Mouse (Mus musculus): ENCODE data around the gene Aldob. TPM values are rescaled to one million over a fixed set of nuclear protein-coding genes. Genes with fewer than 3 reads are reported as not detected.
"Not testable (repeated sequence)": the region's sequence is repeated elsewhere in the genome, so short reads cannot be mapped to it uniquely, and the experiment has no call there.

Aldob gene
- polyA plus RNA-seq, 1 experiment from 2014 or later = 3.0 TPM

- H3K4me3 ChIP-seq (ENCODE audit: low read depth, low read length) = no peak overlapping the region
- no peak overlapping the region for H3K27ac ChIP-seq (replicated peaks)
- no peaks in the 10 kb centered on the region for H3K27me3 ChIP-seq (ENCODE audit: control insufficient read depth, insufficient read depth, low read length)
- H3K9ac ChIP-seq (ENCODE audit: low read length) = no peak overlapping the region
- 93% methylated on average over 4 of the region's 4 CpGs for WGBS
- no peaks in the 10 kb centered on the region for H3K4me1 ChIP-seq (replicated peaks; ENCODE audit: control insufficient read depth, insufficient read depth)
- peaks cover 7% of the 10 kb centered on the region; the same call in 1 of the 2 replicates for H3K36me3 ChIP-seq (ENCODE audit: control insufficient read depth, insufficient read depth, low read length)
- ATAC-seq (ENCODE audit: low FRiP score, low TSS enrichment) (no peak), DNase-seq (ENCODE audit: low spot score) (no peak)
- no peak overlapping the region for H3K4me2 ChIP-seq (replicated peaks; ENCODE audit: low read depth)
- H3K9me3 ChIP-seq (ENCODE audit: control insufficient read depth, low read length) = no peaks in the 10 kb centered on the region
- TF ChIP-seq CTCF (IDR thresholded peaks at IDR 0.05; ENCODE audit: low read depth) (no peak), EP300 (optimal IDR thresholded peaks at IDR 0.05) (no peak)
Observed at GRCm38 (mm10) chr4:49512636-49513035, 36.7 kb downstream of the Aldob start.

GRCm38 (mm10) chr4:49510236-49510835 lies 39.0 kb downstream of the Aldob start:
- not testable (repeated sequence) for H3K36me3 ChIP-seq (ENCODE audit: control insufficient read depth, insufficient read depth, low read length); H3K9ac ChIP-seq (ENCODE audit: low read length); H3K4me2 ChIP-seq (replicated peaks; ENCODE audit: low read depth); H3K27ac ChIP-seq (replicated peaks); H3K4me1 ChIP-seq (replicated peaks; ENCODE audit: control insufficient read depth, insufficient read depth); DNase-seq (ENCODE audit: low spot score); H3K9me3 ChIP-seq (ENCODE audit: control insufficient read depth, low read length); H3K4me3 ChIP-seq (ENCODE audit: low read depth, low read length); H3K27me3 ChIP-seq (ENCODE audit: control insufficient read depth, insufficient read depth, low read length)
- 55% methylated on average over 1 of the region's 1 CpGs for WGBS
- 0 out of 2 replicates have a peak, but pooled peaks have one; percentile 14 for ATAC-seq (ENCODE audit: low FRiP score, low TSS enrichment)

GRCm38 (mm10) chr4:49509183-49509582 lies 40.2 kb downstream of the Aldob start:
- no peaks in the 10 kb centered on the region for H3K27me3 ChIP-seq (ENCODE audit: control insufficient read depth, insufficient read depth, low read length)
- H3K4me1 ChIP-seq (replicated peaks; ENCODE audit: control insufficient read depth, insufficient read depth) = no peaks in the 10 kb centered on the region
- peaks cover 7% of the 10 kb centered on the region; the same call in 1 of the 2 replicates for H3K36me3 ChIP-seq (ENCODE audit: control insufficient read depth, insufficient read depth, low read length)
- no peak overlapping the region for H3K27ac ChIP-seq (replicated peaks)
- no peak for DNase-seq (ENCODE audit: low spot score)
- TF ChIP-seq CTCF (IDR thresholded peaks at IDR 0.05; ENCODE audit: low read depth) (no peak), EP300 (optimal IDR thresholded peaks at IDR 0.05) (no peak)
- 62% methylated on average over 2 of the region's 2 CpGs for WGBS
- no peak overlapping the region for H3K9ac ChIP-seq (ENCODE audit: low read length)
- ATAC-seq (ENCODE audit: low FRiP score, low TSS enrichment) = peak; percentile 38; the same call in 1 of the 2 replicates
- no peak overlapping the region for H3K4me2 ChIP-seq (replicated peaks; ENCODE audit: low read depth)
- H3K4me3 ChIP-seq (ENCODE audit: low read depth, low read length) = no peak overlapping the region
- no peaks in the 10 kb centered on the region for H3K9me3 ChIP-seq (ENCODE audit: control insufficient read depth, low read length)

GRCm38 (mm10) chr4:49506386-49506785 lies 43.0 kb downstream of the Aldob start, which contains the start of gene Baat:
Baat (minus strand) TSS chr4:49506557.
- no peak for ATAC-seq (ENCODE audit: low FRiP score, low TSS enrichment)
- no peaks in the 10 kb centered on the region for H3K9me3 ChIP-seq (ENCODE audit: control insufficient read depth, low read length)
- DNase-seq (ENCODE audit: low spot score) = no peak
- H3K4me3 ChIP-seq (ENCODE audit: low read depth, low read length) = no peak within 1 kb of the TSS
- WGBS = 61% methylated on average over 3 of the region's 3 CpGs
- no peak within 1 kb of the TSS for H3K9ac ChIP-seq (ENCODE audit: low read length)
- no peaks in the 10 kb centered on the region for H3K4me1 ChIP-seq (replicated peaks; ENCODE audit: control insufficient read depth, insufficient read depth)
- H3K4me2 ChIP-seq (replicated peaks; ENCODE audit: low read depth) = no peak within 1 kb of the TSS
- H3K27ac ChIP-seq (replicated peaks) = no peak within 1 kb of the TSS
- no peaks in the 10 kb centered on the region for H3K27me3 ChIP-seq (ENCODE audit: control insufficient read depth, insufficient read depth, low read length)
- H3K36me3 ChIP-seq (ENCODE audit: control insufficient read depth, insufficient read depth, low read length) = no peaks in the 10 kb centered on the region
- TF ChIP-seq EP300 (optimal IDR thresholded peaks at IDR 0.05) (no peak), CTCF (IDR thresholded peaks at IDR 0.05; ENCODE audit: low read depth) (no peak)

GRCm38 (mm10) chr4:49503563-49503962 lies 45.8 kb downstream of the Aldob start:
- TF ChIP-seq CTCF (IDR thresholded peaks at IDR 0.05; ENCODE audit: low read depth) (no peak), EP300 (optimal IDR thresholded peaks at IDR 0.05) (no peak)
- DNase-seq (ENCODE audit: low spot score) = no peak

More at GRCm38 (mm10) chr4:49503563-49503962, 45.8 kb downstream of the Aldob start:
- no peak for ATAC-seq (ENCODE audit: low FRiP score, low TSS enrichment)
- Histone ChIP-seq H3K9ac (ENCODE audit: low read length) (no peak overlapping the region), H3K27me3 (ENCODE audit: control insufficient read depth, insufficient read depth, low read length) (no peaks in the 10 kb centered on the region), H3K4me2 (replicated peaks; ENCODE audit: low read depth) (no peak overlapping the region), H3K4me3 (ENCODE audit: low read depth, low read length) (no peak overlapping the region), H3K27ac (replicated peaks) (no peak overlapping the region), H3K36me3 (ENCODE audit: control insufficient read depth, insufficient read depth, low read length) (no peaks in the 10 kb centered on the region), H3K9me3 (ENCODE audit: control insufficient read depth, low read length) (no peaks in the 10 kb centered on the region), H3K4me1 (replicated peaks; ENCODE audit: control insufficient read depth, insufficient read depth) (no peaks in the 10 kb centered on the region)
- WGBS = 73% methylated on average over 1 of the region's 1 CpGs

Other genes starting within 250 kb of the Aldob start
- 2.0 and 2.1 TPM in 2 replicates for gene Acnat2, start 141.4 kb downstream of the Aldob start, polyA plus RNA-seq (2015; fragmentation: Nextera tagmentation; extraction: Ambion mirVana)
- 1.4 and 2.6 TPM in 2 replicates for gene Acnat1, start 75.6 kb downstream of the Aldob start, polyA plus RNA-seq (2015; fragmentation: Nextera tagmentation; extraction: Ambion mirVana)
- not detected in 2 replicates for gene Baat, start 43.0 kb downstream of the Aldob start, polyA plus RNA-seq (2015; fragmentation: Nextera tagmentation; extraction: Ambion mirVana)
- gene Mrpl50, start 28.5 kb downstream of the Aldob start, polyA plus RNA-seq (2015; fragmentation: Nextera tagmentation; extraction: Ambion mirVana) = 58.5 and 61.0 TPM in 2 replicates
- 1.9 and 2.1 TPM in 2 replicates for gene Zfp189, start 28.4 kb downstream of the Aldob start, polyA plus RNA-seq (2015; fragmentation: Nextera tagmentation; extraction: Ambion mirVana)
- gene Tmem246, start 48.3 kb upstream of the Aldob start, polyA plus RNA-seq (2015; fragmentation: Nextera tagmentation; extraction: Ambion mirVana) = 62.6 and 70.0 TPM in 2 replicates
- 14.3 and 17.4 TPM in 2 replicates for gene Rnf20, start 82.5 kb upstream of the Aldob start, polyA plus RNA-seq (2015; fragmentation: Nextera tagmentation; extraction: Ambion mirVana)
- gene Ppp3r2, start 132.5 kb upstream of the Aldob start, polyA plus RNA-seq (2015; fragmentation: Nextera tagmentation; extraction: Ambion mirVana) = 0.05 TPM in 1 of 2 replicates, not detected in the other

Data from stomach, postnatal 0 days (tissue).